Mouse (Mus musculus) CH12.LX (cell line): ENCODE data around the gene Mansc4. TPM values are rescaled to one million over a fixed set of nuclear protein-coding genes. Genes with fewer than 3 reads are reported as not detected.

Source experiments
- DNase-seq: peaks from one replicate; pipeline ENCODE4 v3.0.0-alpha.2; 2013; ENCODE audit errors: extremely low read depth
- H3K27ac ChIP-seq: 2 replicates; pipeline ENCODE4 v1.5.1; 2012; ENCODE audit warnings: low read depth, mild to moderate bottlenecking, control low read depth, moderate library complexity; ENCODE audit not compliant: insufficient read depth
- H3K27me3 ChIP-seq: replicated peaks from 2 replicates; pipeline ENCODE3; 2012; ENCODE audit warnings: inconsistent platforms
- H3K36me3 ChIP-seq, 2 experiments: replicated peaks in 1 of 2; 2 replicates each; pipeline versions ENCODE3 to v1.6.1; 2012; ENCODE audit warnings: inconsistent platforms in 1 of 2, low read length in 1 of 2, mild to moderate bottlenecking in 1 of 2, mixed read lengths in 1 of 2, moderate library complexity in 1 of 2; ENCODE audit not compliant: control insufficient read depth in 1 of 2, insufficient read depth in 1 of 2
- H3K4me1 ChIP-seq, 2 experiments: 2 replicates each; pipeline ENCODE4 v1.6.1; 2012; ENCODE audit warnings: inconsistent platforms in 1 of 2, moderate library complexity in 1 of 2; ENCODE audit not compliant: insufficient read depth in 2 of 2, control insufficient read depth in 1 of 2
- H3K4me2 ChIP-seq: 2 replicates; pipeline ENCODE4 v1.6.1; 2012; ENCODE audit warnings: low read depth, mild to moderate bottlenecking, control low read depth; ENCODE audit not compliant: poor library complexity, insufficient read depth, severe bottlenecking
- H3K4me3 ChIP-seq, 3 experiments: fragments of 150-350 bp in 1 of 3; sonication (generic) in 1 of 3; replicated peaks in 1 of 3; 2 replicates each; pipeline versions ENCODE3 to v1.5.1; 2011 to 2012; ENCODE audit warnings: low read depth in 2 of 3, low read length in 2 of 3, mild to moderate bottlenecking in 2 of 3, moderate library complexity in 2 of 3, control low read depth in 1 of 3, improper control_type of control experiment in 1 of 3, inconsistent platforms in 1 of 3, mixed read lengths in 1 of 3; ENCODE audit not compliant: poor library complexity in 1 of 3
- H3K79me2 ChIP-seq: replicated peaks from 2 replicates; pipeline ENCODE4 v1.6.1; 2012; ENCODE audit warnings: mild to moderate bottlenecking, moderate library complexity; ENCODE audit not compliant: control insufficient read depth, poor library complexity, insufficient read depth, severe bottlenecking; ENCODE audit errors: extremely low read depth
- H3K9ac ChIP-seq: 2 replicates; pipeline ENCODE4 v1.6.1; 2012; ENCODE audit warnings: low read depth, mild to moderate bottlenecking, control low read depth, moderate library complexity; ENCODE audit not compliant: insufficient read depth
- H3K9me3 ChIP-seq: replicated peaks from 2 replicates; pipeline ENCODE3; 2012; ENCODE audit warnings: low read length, inconsistent platforms, mixed read lengths
- BHLHE40 ChIP-seq: IDR thresholded peaks from 2 replicates; pipeline ENCODE4 v1.6.1; 2011; ENCODE audit warnings: mild to moderate bottlenecking, low read depth, low read length, improper control_type of control experiment
- CHD2 ChIP-seq: IDR thresholded peaks from 2 replicates; pipeline ENCODE4 v1.6.1; 2011; ENCODE audit warnings: low read length, improper control_type of control experiment
- CTCF ChIP-seq, 2 experiments: IDR thresholded peaks in 1 of 2; conservative IDR thresholded peaks in 1 of 2; 2 replicates each; pipeline ENCODE4 v1.5.1; 2011 to 2012; ENCODE audit warnings: low read depth in 2 of 2, low read length in 2 of 2, improper control_type of control experiment in 1 of 2, inconsistent platforms in 1 of 2, mild to moderate bottlenecking in 1 of 2, moderate library complexity in 1 of 2
- ETS1 ChIP-seq: conservative IDR thresholded peaks from 2 replicates; pipeline ENCODE4 v1.6.1; 2012; ENCODE audit warnings: low read depth, mild to moderate bottlenecking, inconsistent platforms, low read length, improper control_type of control experiment, moderate library complexity
- GABPA ChIP-seq: IDR thresholded peaks from 2 replicates; pipeline ENCODE4 v1.6.1; 2012; ENCODE audit warnings: low read depth, low read length, improper control_type of control experiment, inconsistent platforms; ENCODE audit not compliant: insufficient replicate concordance
- HCFC1 ChIP-seq: IDR thresholded peaks from 2 replicates; pipeline ENCODE4 v1.6.1; 2012; ENCODE audit warnings: low read depth, mild to moderate bottlenecking, inconsistent platforms, low read length, improper control_type of control experiment
- IRF4 ChIP-seq: IDR thresholded peaks from 2 replicates; pipeline ENCODE4 v1.6.1; 2014; ENCODE audit warnings: low read depth, mild to moderate bottlenecking, inconsistent platforms, low read length, improper control_type of control experiment
- JUN ChIP-seq: IDR thresholded peaks from 2 replicates; pipeline ENCODE4 v1.6.1; 2011; ENCODE audit warnings: low read depth, mild to moderate bottlenecking, low read length, improper control_type of control experiment, moderate library complexity; ENCODE audit not compliant: insufficient read depth
- JUND ChIP-seq: conservative IDR thresholded peaks from 2 replicates; pipeline ENCODE4 v1.6.1; 2011; ENCODE audit warnings: low read depth, low read length, improper control_type of control experiment
- MAFK ChIP-seq: IDR thresholded peaks from 2 replicates; pipeline ENCODE4 v1.6.1; 2011; ENCODE audit warnings: low read length, improper control_type of control experiment; ENCODE audit not compliant: insufficient replicate concordance
- MAX ChIP-seq: IDR thresholded peaks from 2 replicates; pipeline ENCODE4 v1.6.1; 2011; ENCODE audit warnings: low read length, improper control_type of control experiment
- MAZ ChIP-seq: IDR thresholded peaks from 2 replicates; pipeline ENCODE4 v1.6.1; 2012; ENCODE audit warnings: low read depth, mild to moderate bottlenecking, inconsistent platforms, low read length, improper control_type of control experiment, moderate library complexity
- MEF2A ChIP-seq: IDR thresholded peaks from 2 replicates; pipeline ENCODE4 v1.6.1; 2014; ENCODE audit warnings: low read depth, mild to moderate bottlenecking, inconsistent platforms, low read length, improper control_type of control experiment, borderline replicate concordance
- MXI1 ChIP-seq: IDR thresholded peaks from 2 replicates; pipeline ENCODE4 v1.6.1; 2011; ENCODE audit warnings: mild to moderate bottlenecking, low read depth, low read length, improper control_type of control experiment
- MYC ChIP-seq: IDR thresholded peaks from 2 replicates; pipeline ENCODE4 v1.6.1; 2011; ENCODE audit warnings: low read depth, mild to moderate bottlenecking, improper control_type of control experiment, low read length
- NELFE ChIP-seq: IDR thresholded peaks from 2 replicates; pipeline ENCODE4 v1.6.1; 2011; ENCODE audit warnings: low read depth, low read length, improper control_type of control experiment
- NRF1 ChIP-seq: IDR thresholded peaks from 2 replicates; pipeline ENCODE4 v1.6.1; 2014; ENCODE audit warnings: low read depth, mild to moderate bottlenecking, inconsistent platforms, low read length, improper control_type of control experiment, moderate library complexity
- POLR2A ChIP-seq: IDR thresholded peaks from 2 replicates; pipeline ENCODE4 v1.6.1; 2011; ENCODE audit warnings: low read depth, mild to moderate bottlenecking, improper control_type of control experiment, low read length
- RAD21 ChIP-seq: IDR thresholded peaks from 2 replicates; pipeline ENCODE4 v1.6.1; 2011; ENCODE audit warnings: low read depth, mild to moderate bottlenecking, low read length, improper control_type of control experiment, moderate library complexity
- SMC3 ChIP-seq: IDR thresholded peaks from 2 replicates; pipeline ENCODE4 v1.6.1; 2011; ENCODE audit warnings: low read depth, low read length, improper control_type of control experiment
- TBP ChIP-seq: conservative IDR thresholded peaks from 2 replicates; pipeline ENCODE4 v1.6.1; 2011; ENCODE audit warnings: low read depth, low read length, improper control_type of control experiment
- UBTF ChIP-seq: IDR thresholded peaks from 2 replicates; pipeline ENCODE4 v1.6.1; 2012; ENCODE audit warnings: low read depth, mild to moderate bottlenecking, inconsistent platforms, low read length, improper control_type of control experiment, moderate library complexity
- USF1 ChIP-seq: IDR thresholded peaks from 2 replicates; pipeline ENCODE4 v1.6.1; 2014; ENCODE audit warnings: low read depth, mild to moderate bottlenecking, inconsistent platforms, low read length, improper control_type of control experiment
- ZC3H11A ChIP-seq: IDR thresholded peaks from 2 replicates; pipeline ENCODE4 v1.6.1; 2012; ENCODE audit warnings: low read depth, mild to moderate bottlenecking, inconsistent platforms, low read length, improper control_type of control experiment
- ZKSCAN1 ChIP-seq: IDR thresholded peaks from 2 replicates; pipeline ENCODE4 v1.6.1; 2012; ENCODE audit warnings: low read depth, inconsistent platforms, low read length, improper control_type of control experiment, borderline replicate concordance
- dilution Hi-C: fragments of 300-500 bp; cut with MboI; formaldehyde crosslinking; loops from 2 replicates; pipeline ENCODE4 v1.14.3; 2020; ENCODE audit warnings: low sequenced_read_pairs; ENCODE audit not compliant: extremely low pct_unique_long_range_greater_than_20kb, extremely low pct_ligation_motif_present
- in situ Hi-C: fragments of 300-500 bp; cut with MboI; formaldehyde crosslinking; loops from 3 replicates; pipeline ENCODE4 v1.14.3; 2019; ENCODE audit warnings: low sequenced_read_pairs, low pct_ligation_motif_present, low pct_unique_long_range_greater_than_20kb, mixed read lengths
- polyA plus RNA-seq: library from polyadenylated mRNA; unstranded; fragments of >175 nt; gene quantifications from 2 replicates; pipeline ENCODE4 v1.2.1, GENCODE M21; 2012; ENCODE audit warnings: low read depth; ENCODE audit not compliant: insufficient read length
- total RNA-seq, 2 experiments: library from RNA; depleted of rRNA; stranded (reverse); fragments of 300-350 nt in 1 of 2; fragments of >200 nt in 1 of 2; gene quantifications; 2 replicates each; pipeline ENCODE4 v1.2.3; 2012 to 2014

Gene Mansc4
- total and polyA plus RNA-seq, 3 experiments: 0.20 TPM; not detected in 2

- Histone ChIP-seq H3K4me1 (peaks cover 12 to 42% of the 10 kb centered on the region in 2 experiments), H3K27ac (no peak overlapping the region), H3K4me3 (no peak overlapping the region), H3K9me3 (no peaks in the 10 kb centered on the region), H3K27me3 (no peaks in the 10 kb centered on the region), H3K36me3 (peaks cover 57 to 72% of the 10 kb centered on the region in 2 experiments), H3K4me2 (no peak overlapping the region), H3K9ac (no peak overlapping the region), H3K79me2 (peaks cover 32% of the 10 kb centered on the region)
- in situ Hi-C loops (no loop called here), dilution Hi-C loops (no loop called here)
- DNase-seq: peak; percentile 30
- TF ChIP-seq RAD21: peak; percentile 65
- TF ChIP-seq MAX: no peak
- TF ChIP-seq SMC3: peak; percentile 58
- TF ChIP-seq CTCF (conservative IDR thresholded peaks at IDR 0.05 in 1 of 2, IDR thresholded peaks at IDR 0.05 in 1 of 2; ENCODE audit: low read depth in 2 of 2, low read length in 2 of 2): peak in 1 of 2 experiments; percentile 57; a peak in 2 of 4 replicates
- no peak for TF ChIP-seq ZKSCAN1
- TF ChIP-seq GABPA: no peak
- no peak for TF ChIP-seq MEF2A
- TF ChIP-seq MAZ: no peak
- TF ChIP-seq, all 38 proteins: peak for 3
Measured at GRCm38 (mm10) chr6:147102293-147102692, 15.5 kb upstream of the Mansc4 start.

- peak; percentile 58 for DNase-seq
- TF ChIP-seq TBP (no peak), NELFE (no peak), MAFK (no peak), JUN (no peak), USF1 (no peak), MXI1 (peak; percentile 2; the same call in 1 of the 2 replicates), MYC (no peak), MAX (0 out of 2 replicates have a peak, but pooled peaks have one; percentile 12), IRF4 (peak; percentile 55), POLR2A (no peak), UBTF (no peak), NRF1 (no peak), CHD2 (no peak), ZC3H11A (no peak), HCFC1 (no peak; the same call in 1 of the 2 replicates), GABPA (no peak), ETS1 (no peak), BHLHE40 (0 out of 2 replicates have a peak, but pooled peaks have one; percentile 6), MEF2A (peak; percentile 1; the same call in 1 of the 2 replicates), JUND (no peak)
- peaks cover 14 to 65% of the 10 kb centered on the region in 2 experiments for H3K4me1 ChIP-seq
- peaks cover 49 to 66% of the 10 kb centered on the region in 2 experiments for H3K36me3 ChIP-seq
- H3K9me3 ChIP-seq: no peaks in the 10 kb centered on the region
- H3K9ac ChIP-seq: 0 out of 2 replicates have a peak overlapping the region, but pooled peaks have one; percentile 0
- H3K4me2 ChIP-seq: peak overlapping the region; percentile 78
- dilution Hi-C loops: no loop called here
- peak overlapping the region; percentile 47 for H3K27ac ChIP-seq
- H3K79me2 ChIP-seq: peaks cover 54% of the 10 kb centered on the region
- no peaks in the 10 kb centered on the region for H3K27me3 ChIP-seq
- peak overlapping the region in 1 of 3 experiments; percentile 2 for H3K4me3 ChIP-seq
- in situ Hi-C loops: loop anchor here (10.0 kb wide), 1 partner anchor 135 kb away; no protein-coding TSS in a partner anchor
Measured at GRCm38 (mm10) chr6:147099458-147100277, 12.8 kb upstream of the Mansc4 start.
